Mouse (Mus musculus) ES-CJ7 (cell line): ENCODE results near the gene Mrpl12.

ENCODE experiments used
- DNase-seq: peaks from one replicate; pipeline ENCODE4 v3.0.0; 2011; ENCODE audit warnings: low read depth, low spot score

The Mrpl12 gene

GRCm38 (mm10) chr11:120538485-120538884 is 54.1 kb downstream of the Mrpl12 start:
- DNase-seq: no peak
